Mouse (Mus musculus) mouse trophoblast stem cell (cell line): Measurements from ENCODE around the gene Adgrl2.

Experiments used
- in situ Hi-C, 2 experiments: fragments of 300-500 bp; cut with MseI, MboI; formaldehyde crosslinking; loops; 2 replicates in 1 of 2; 3 replicates in 1 of 2; pipeline ENCODE4 v1.15.1; 2025

The Adgrl2 gene

DNA sequence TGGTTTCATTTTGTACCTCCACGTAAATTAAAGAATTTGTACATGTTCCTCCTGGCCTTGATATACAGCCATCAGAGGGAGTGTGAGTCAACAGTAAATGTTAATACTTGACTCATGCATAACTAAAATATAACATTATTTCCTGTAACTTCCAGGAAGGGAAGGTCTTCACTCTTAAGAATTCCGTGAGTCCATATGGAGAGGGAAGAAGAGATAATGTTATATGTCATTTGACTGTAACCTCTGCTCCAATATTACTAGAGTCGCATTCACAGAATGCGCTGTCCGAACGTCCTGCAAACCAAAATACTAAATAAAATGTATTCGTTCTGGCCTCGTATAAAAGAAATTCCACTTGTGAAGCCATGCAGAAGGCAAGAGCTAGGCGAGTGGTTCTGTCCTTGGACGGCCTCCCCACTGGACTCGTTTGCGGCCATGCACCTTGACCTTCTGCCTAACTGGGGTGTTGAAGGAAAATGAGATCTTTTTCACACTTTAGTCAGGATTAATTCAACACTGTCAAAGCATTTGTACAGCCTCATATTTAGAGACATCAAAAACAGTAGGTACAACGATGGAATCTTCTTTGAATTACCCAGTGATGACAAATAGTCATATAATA lies 68.3 kb downstream of the Adgrl2 start:
- in situ Hi-C loops = no loop called here

DNA sequence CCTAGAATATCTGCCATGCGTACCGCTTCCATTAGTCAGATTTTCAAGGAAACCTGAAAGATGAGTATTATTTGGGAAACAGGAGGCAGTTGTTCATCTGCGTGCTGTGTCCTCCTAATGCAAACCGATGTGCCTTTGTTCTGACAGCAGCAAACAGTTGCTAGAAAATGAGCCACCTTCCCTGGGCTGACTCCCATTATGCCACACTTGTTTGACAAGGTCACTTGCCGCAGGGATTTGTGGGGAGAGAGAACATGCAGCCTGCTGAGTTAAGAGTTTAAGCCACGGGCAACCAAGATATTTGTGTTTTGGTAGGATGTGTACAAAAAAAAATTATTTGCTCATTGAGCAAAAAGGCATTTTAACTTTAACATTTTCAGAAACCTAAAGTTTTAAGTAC lies 69.5 kb downstream of the Adgrl2 start:
- in situ Hi-C loops = no loop called here

DNA sequence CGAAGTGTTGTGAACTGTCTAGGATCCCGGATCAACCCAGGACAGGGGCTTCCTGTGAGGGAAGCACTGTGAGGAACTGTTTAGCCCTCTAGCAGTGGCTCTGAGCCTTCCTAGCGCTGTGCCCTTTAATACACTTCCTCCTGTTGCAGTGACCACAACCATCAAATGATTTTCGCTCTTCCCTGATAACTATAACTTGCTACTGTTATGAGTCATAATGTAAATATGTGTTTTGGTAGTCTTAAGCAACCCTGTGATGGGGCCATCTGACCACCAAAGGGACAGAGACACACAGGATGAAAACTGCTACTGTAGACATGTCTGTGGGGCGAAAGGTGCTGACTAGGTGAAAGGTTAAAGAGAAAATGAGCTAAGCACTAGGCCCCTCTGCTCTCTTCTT lies 71.9 kb downstream of the Adgrl2 start:
- in situ Hi-C loops = no loop called here

DNA sequence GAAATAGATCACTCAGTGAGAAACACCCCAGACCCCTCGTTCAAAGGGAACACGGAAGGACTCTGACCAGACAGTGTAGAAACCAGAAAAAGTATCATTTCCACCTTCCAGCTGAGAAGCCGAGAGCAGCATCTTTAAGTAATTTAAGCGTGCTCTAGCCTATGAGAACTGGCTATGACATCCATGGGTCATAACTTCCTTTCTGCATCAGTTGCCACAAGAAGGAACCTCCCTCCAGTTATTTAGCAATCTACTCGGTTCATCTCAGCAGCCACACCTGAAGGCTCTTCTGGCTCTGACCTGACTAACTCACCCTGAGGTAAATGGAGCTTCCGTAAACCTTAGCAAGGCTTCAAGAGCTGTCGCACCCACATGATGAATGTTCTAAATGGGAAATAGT lies 72.5 kb downstream of the Adgrl2 start:
- in situ Hi-C loops = no loop called here

DNA sequence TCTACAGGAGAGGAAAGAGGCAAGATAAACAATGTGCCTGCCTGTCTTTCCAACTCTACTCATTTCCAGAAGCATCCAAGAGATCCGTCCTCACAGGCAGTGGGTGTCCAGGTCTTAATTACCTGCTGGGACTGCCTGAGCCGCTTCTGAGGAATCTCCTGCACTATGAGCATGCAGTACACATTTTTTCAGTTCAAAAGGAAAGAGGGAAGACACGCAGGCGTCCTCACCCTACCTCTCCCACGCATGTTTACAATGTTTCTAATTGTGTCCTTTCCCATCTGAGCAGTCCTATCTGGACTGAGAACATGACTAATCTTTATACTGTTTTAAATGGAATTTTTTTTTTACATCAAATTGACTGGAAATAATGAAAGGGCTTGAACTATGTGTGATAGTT lies 74.1 kb downstream of the Adgrl2 start:
- in situ Hi-C loops = no loop called here

DNA sequence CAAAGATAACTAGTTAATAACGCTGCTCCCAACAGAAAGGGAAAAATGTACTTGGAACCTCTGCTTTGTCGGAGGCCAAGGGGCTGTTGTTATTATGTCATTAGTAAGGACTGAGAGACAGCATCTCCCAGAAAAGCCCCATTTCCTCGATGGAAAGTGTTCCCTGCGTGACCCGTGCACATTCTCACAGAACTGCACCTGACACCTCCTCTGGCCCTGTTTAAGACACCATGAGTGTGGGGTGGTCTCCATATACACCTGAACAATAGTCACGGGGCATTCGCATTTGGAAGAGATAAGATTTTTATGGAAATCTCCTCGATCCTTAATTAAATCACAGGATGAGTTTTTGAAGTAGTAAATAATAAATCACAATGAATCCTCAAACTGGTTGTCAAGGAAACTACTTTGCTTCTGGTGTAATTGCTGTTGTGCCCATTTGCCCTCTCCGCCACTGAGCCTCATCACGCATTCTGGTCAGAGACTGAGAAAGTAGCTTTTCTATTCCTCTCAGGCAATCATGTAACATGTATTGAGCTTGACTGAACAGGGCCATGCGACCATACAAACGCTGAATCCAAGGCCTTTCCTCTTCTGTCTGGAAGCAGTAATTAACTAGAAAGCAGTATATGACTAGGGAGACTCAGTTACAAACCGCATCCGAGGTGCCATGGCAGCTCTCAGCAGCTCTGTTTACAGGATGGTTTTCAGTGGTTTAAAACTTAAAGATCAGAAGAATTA lies 77.2 kb downstream of the Adgrl2 start:
- in situ Hi-C loops = no loop called here

DNA sequence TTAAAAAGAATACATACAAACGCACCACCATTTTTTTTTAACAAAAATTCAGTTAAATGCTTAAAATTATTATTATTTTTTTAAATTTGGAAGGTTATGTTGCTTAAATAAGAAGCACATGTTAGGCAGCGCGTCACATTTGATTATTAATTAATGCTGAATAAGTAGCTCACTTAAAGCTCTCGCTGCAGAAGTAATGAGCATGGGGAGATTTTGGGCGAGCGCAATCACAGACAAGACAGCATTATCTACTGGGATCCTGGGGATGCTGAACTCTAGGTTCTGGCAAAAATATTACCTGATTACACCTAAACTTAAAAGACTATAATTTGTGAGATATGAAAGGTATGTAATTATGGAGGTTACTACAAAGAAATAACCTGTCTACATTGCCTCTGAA lies 77.8 kb downstream of the Adgrl2 start:
- in situ Hi-C loops = no loop called here

DNA sequence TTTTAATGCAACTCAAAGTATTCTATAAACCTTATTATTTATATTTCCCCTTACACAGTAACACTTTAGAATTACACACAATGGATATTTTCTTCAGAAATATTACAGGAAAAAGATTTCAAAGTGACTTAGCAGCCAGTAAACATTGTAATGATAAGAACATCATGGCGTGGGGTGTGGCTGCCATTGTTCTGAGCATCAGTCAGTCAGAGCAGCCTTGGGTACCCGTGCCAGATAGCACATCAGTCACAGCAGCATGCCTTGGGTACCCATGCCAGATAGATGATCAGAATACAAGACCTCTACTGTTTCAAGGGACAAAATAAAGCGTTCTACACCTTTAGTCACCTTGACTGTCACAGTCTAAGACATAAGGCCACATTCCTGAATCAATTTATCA lies 82.5 kb downstream of the Adgrl2 start:
- in situ Hi-C loops = no loop called here

DNA sequence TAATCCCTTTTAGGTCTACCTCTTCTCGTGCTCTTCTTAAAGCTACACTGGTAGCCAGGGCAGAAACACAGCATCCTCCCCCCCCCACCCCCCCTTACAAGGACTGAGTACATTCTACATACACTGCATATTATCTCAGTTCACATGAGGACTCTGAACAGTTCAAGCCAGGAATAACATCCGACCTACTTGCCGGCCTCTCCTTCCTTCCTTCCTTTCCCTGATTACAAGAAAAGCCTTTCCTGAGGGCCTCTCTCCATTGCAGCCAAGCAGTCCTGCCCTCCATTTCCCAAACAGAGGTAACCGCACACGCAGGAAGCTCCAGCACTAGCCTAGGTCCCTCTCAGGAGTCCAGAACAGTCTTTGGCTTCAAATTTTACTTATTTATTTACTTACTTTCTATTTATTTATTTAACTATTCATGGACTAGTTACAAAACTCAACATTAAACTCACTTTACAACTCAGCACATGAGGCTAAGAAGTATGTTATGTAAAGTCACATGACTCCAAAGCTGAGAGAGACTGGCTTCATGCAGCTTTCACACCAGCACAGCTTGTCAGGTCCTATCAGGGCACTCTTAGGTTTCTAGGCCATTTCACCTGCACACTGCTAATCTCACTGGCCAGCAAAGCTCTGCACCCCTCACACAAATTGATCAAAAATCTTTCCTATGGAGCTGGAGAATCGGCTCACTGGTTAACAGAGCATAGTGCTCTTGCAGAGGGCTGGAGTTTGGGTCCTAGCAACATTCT lies 83.2 kb downstream of the Adgrl2 start:
- in situ Hi-C loops = no loop called here

DNA sequence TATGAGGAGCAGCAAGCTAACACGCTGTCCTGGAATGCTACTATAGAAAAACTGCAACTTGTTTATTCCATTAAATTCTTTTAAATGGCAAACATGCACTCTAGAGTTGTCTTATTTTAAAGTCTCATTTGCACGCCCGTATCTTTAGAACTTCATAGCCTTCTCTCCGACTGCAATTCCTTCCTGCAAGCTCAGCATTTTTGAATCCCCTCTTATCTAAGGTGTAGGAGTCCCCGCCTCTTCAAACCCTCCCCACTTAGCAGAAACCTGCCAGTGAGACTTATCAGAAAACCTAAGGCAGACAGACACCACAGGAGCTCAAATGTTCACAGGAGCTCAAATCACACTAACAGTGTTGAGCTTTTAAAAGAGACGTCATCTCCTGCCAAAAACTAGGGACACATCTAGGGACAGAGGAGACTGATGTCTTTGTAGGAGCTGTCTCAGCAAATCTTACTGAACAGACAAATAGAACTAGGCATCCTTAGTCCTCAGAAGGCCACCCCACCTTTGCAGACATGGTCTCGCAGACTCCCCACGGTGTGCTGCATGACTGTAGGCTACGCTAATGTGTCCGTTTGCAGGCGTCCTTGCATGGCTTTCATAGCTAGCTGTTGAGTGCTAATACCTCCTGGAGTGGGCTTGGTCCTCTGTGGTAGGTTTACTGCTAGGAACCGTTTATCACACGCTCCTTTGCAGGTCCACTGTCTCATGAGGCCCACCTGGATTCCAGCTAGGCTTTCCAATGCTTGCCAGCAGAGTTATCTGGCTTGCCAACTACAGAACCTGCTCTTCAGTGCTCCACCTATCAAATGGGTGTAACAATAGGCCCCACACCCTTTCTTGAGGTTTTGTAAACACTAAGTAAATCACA lies 84.2 kb downstream of the Adgrl2 start:
- in situ Hi-C loops = no loop called here

DNA sequence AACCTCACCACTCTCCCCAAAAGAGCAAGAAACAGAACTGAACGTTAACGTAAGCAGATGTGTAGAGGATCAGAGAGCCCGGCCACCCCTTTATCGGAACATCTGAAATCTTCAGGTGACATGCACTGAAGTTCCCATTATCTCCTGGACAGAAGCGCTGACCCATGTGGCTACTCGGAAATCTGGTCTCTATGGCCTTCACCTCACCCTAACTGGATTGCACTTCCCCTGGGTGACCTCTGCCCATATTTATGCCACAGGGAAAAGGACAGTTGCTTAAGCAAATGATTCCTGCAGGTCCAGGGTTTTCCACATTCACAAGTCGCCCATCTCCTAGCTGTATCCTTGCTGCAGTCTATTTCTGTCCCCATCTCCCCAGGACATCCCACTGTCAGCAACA lies 84.9 kb downstream of the Adgrl2 start:
- in situ Hi-C loops = no loop called here

DNA sequence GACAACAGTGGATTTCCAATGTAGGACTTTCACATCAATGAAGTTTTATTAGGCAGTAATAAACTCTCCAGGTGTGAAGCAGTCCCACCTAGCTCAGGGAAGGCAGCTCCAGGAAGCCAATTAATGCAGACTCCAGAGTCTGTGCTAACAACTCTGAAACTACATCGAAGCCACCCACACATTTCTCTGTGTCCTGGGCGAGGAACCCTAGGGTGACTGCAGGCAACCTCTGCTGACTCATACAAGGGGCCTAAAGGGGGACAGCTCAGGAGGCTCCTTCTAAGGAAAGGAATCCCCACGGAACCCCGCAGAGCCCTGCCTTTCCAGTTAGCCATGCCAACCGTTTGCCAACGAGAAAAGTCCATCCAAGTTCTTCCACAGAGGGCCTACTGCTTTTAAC lies 90.5 kb downstream of the Adgrl2 start:
- in situ Hi-C loops = no loop called here

DNA sequence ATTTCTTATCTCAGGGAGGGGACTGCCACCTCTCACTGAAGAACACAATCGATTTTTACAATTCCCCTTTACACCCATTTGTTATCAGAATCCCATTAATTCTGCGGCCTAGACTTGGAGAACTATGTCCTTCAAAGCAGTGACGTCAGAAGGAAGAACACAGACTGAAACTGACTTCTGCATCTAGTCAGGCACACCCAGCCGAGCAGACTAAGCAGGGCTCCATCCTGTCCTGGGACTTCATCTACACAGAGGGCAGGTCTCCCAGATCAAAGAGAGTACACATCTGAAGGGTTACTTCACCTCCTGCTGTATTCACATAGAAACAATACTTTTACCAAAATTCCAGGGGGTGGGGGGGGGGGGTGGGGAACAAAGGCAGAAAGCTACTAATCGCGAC lies 90.9 kb downstream of the Adgrl2 start:
- in situ Hi-C loops = no loop called here

DNA sequence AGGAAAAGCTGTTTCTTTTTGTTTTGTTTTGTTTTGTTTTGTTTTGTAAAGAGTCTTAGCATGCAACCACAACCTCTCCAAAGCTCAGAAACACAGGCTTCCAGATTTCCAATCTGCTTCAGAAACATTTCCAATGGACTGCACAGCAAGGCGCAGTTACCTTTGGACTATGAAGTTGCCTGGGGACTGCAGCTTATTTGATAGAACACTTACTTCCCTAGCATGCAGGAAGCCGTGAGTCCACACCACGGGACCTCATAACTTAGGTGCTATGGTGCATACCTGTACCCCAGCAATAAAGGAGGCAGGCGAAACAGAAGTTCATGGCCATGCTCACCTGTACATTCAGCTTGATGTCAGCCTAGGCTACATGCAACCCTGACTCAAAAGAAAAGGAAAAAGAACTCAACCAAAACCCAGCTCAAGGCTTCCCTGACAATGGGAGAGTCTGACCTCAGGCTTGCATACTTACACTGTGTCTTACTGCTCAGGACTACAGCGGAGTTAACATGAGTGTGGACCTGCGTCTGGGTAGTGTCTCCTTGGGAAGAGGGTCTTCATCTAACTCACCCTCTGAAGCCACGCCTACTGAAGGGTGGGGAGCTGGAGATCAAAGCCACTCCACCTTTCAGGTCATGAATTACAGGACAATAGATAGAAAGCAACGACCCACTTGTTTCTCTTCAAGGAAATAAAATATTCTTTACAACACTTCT lies 91.7 kb downstream of the Adgrl2 start:
- in situ Hi-C loops = no loop called here

DNA sequence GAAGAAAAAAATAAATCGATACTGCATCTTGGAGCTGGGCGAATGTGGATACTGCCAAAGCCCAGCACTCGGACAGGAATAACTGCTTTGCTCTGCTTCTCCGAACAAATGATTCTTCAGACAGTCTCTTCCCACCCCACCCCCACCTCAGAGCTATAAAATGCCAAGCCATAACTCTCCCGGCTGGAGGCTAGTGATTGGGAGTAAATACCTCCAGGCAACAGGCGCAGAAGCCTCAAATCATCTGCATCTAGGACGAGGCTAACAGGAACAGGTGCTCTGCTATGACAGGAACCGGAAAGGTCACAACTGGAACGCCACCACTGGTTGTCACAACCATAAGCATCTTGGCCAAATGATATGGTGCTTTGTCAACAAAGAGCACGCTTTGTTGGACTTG lies 94.1 kb downstream of the Adgrl2 start:
- in situ Hi-C loops = no loop called here

DNA sequence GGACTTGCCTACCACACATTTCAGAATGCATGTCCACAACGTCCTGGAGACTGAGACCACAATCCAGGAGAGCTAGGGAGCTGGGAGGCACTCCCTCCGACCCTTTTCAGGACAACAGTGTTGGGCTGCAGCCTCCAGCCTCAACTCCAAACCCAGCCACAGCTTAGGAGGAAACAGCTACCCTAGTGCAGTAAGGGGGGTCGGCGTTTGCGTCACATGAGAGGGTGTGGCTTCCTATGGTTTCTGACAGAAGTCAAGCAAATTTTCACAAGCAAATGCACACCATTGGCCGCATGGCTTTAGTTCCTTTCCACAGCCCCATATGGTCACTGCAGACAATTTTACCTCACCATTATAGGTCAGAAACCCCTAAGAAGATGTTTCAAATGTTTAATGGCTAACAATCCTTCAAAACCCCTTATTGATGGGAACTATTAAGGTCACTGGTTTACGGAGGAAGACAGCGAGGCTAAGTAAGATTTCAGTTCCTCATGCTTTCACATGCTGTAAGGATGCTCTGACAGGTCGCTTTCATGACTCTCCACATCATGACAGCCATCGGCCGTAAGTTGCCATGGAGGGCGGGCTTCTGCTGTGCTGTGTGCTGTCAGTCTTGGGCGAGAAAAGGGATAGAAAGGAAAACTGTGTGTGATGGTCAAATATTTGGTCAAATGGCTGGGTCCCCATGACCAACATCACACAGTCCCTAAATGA lies 94.8 kb downstream of the Adgrl2 start:
- in situ Hi-C loops = no loop called here

DNA sequence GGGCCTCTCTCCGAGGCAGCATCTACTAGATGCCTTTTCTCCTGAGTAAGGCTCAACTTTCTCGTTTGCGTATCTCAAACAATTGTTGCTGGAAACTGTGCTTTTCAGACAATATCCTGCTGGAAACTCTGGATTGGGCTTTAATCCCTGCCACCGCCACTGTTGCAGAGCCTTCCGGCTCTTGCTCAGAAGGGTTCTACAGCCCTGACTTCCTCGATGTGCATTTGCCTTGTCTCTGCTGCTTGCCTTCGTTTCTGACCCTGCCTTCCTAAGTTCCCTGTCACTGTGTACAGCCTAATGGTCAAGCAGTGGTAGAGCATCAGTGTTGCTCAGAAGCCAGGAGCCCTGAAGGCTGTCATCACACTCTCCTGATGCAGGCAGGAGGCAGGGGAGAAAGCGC lies 95.5 kb downstream of the Adgrl2 start:
- in situ Hi-C loops = no loop called here

DNA sequence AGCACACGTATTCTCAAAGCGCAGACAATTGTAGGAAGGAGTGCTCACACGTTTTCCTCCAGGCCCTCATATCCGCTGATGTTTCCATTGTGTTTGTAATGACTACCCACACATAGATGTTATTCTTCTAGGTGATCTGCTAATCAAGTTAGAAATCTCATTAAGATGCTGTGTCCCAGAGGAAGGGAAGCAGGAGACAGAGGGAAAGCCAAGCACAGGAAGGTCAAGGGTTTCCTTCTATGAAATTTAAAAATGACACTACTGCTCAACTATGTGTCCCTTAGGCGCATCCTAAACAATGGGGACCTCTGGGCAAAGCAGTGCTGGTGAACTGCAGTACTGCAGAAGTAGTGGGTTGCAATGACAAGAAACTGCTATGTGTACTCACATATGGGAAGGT lies 102.5 kb downstream of the Adgrl2 start:
- in situ Hi-C loops = no loop called here

DNA sequence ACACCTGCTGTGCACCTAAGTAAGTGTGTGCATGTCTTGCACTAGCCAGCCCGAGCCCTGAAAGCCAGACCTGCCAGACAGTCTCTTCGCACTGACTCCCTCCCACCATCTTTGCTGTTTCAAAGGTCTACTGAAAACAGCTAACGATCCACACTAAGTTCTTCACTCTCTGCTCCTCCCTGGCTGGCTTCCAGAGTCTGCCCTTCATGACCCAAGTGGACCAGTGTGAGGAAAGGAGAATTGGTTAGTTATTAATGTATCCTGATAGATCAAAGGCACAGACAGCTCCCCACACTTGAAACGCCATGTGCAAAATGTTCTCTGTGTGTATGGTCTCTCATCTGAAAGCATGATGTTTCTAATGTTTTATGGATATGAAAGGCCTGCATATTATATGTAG lies 103.4 kb downstream of the Adgrl2 start:
- in situ Hi-C loops = no loop called here

DNA sequence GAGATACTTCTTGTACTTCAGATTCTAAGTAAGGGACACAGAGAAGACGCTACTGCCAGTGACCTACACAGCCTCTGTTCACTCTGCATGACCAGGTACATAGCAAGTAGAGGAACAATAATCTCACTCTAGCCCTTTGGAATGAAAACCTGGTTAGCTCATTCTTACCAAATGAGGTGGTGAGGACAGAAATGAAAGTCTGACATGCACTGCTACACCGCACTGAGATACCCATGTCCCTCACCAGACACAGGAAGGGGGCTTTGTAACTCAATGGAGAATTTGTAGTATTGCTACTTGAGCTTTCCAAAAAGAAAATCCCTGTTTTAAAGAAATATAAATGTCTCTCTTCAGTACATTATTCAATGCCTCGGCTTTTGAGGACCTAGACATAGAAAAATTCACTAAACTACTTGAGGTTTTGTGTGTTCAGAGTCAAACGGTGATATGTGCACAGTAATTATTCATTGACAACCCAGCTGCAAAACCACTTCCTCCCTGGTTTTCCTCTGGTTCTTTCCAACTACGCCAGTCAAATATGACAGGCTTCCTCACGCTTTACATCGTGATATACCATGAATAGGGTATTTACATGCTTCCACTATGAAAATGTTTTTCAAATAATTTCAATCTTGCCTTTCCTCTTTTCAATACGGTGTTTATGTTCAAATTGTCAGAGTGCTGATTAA lies 104.2 kb downstream of the Adgrl2 start:
- in situ Hi-C loops = no loop called here
